Mouse (Mus musculus) adrenal gland, postnatal 14 days (tissue): ENCODE measurements at regions not wholly inside any gene's neighbourhood (a gene's known extent, or its start where the extent isn't known, plus 50 kb on each side); places are given as distances from the start of the nearest gene placed in this dataset.
"Not testable (repeated sequence)": the region's sequence is repeated elsewhere in the genome, so short reads cannot be mapped to it uniquely, and the experiment has no call there.

Experiments
- DNase-seq: peaks from one replicate; pipeline ENCODE4 v3.0.0; 2021; ENCODE audit warnings: mixed read lengths

DNA sequence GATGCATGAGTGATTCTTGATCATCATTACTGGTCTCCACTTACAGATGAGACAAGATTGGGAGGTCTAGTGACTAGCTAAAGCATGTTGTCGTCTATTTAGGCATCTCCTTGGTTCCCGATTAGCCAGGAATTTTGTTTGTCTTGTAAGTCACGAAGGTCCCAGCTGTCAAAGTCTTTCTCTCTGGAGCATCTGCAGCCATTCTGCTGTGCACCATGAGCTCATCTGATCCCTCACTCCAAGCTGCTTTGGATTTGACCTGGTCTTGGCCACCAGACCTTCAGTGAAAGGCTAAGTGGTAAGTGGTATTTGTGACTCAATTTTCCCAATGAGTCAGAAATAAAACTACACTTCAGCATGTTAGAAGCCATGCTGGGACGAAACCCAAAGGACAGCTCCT, 53.3 kb upstream of the Creb5 start:
- DNase-seq: no peak

DNA sequence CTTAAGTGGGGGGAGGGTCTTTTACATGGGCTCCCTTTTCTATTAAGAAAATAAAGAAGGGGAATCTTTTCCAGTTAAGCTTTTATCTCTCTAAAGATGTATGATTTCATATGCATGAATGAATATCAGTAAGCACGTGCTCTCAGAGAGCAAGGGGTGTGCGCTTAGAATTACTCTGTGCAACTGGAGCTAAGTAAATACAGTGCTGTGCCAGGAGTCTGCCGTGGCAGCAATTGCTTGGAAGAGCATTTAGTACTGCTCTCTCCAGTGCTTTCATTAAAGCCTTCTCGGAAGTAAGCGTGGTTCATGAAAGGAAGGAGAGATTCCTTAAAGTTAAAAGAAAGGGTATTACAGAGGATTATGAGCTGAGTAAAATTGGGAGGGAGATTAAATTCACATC, 54.5 kb upstream of the Creb5 start:
- DNase-seq: no peak

DNA sequence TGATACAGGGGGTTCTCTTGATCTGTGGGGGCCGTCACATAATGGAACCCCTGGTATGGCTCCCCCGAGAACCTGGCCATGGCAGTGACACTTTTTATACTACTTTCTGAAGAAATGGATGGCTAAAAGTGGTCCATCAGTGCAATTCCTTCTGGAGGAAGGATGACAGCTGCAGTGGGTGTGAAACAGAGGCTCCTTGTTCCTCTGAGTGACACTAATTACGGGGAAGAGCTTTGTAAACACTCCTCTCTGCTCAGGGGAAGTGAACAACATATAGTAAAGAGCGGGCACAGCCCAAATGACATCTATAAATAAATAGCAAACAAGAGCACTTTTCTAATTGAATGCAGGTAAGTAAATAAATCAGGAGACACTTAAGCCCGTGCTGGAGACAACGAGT, 57.7 kb upstream of the Creb5 start:
- DNase-seq: no peak

DNA sequence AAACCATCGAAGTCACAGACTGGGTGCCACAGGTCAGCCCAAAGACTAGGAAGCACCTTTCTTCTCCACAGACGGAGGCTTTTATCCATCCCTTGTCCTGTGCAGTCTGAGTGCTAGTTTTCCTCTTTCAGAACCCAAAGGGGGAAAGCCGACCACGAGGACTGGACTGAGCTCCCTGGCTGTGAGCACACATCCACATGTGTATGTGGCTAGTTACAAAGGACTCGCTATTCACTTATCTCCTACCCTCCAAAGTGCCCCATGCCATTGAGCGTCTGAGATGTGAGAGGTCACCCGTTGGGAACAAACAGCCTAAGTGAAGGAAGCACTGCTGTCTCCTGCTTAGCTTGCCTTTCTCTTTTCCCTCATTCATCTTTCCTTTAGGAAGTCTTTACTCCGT, 65.0 kb upstream of the Creb5 start:
- no peak for DNase-seq

DNA sequence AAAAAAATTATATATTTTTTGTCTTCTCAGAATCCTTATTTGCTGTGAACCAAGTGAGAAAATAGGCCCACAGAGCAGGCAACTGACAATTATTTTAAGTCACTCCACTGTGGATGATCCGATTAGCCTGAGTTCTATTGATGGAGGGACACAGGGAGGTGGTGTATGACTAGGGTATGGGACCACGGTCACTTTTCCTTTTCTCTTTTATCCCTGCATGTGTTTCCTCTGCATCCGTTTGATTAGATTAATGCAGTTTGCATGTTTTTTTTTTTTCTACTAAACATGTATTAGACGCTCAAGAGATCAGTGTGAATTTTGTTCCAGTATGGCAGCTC, 65.4 kb upstream of the Creb5 start:
- no peak for DNase-seq

DNA sequence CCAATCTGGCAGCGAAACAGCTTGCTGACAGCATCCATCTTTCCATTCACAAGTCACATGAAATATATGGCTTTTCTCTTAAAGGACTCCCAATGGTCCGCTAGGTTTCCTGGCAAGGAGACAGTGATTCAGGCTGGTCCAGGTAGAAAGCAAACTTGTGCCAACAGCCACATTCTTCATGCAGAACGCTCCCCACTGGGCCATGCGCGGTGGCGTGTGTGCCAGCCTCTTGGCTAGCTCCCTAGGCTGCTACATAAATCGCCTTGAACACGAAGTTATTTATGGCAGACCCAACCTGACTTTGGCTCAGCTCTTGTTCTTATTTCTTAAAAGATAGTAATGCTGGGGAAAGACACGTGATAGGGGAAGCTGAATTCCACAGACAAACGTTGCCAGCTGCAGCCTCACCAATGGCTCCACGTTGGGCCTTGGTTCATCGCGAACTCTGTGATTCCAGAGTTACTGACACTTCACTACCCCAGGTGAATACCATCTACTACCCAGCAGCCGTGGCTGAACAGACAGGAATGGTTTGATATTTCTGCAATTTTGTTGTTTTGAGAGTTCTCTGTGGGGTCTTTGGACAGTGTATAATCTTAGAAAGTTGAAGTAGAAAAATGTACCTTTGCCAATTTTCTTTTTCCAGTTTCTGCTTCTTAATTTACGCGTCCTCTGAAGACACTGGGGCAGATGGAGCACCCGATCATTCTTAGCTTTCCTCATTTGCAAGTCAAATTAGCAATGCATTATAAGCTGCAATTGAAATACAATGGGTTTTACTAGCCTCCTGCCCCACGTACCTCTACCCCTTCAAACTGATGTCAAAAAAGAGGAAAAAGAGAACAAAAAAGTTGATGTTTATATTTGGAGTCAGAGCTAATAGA, 66.0 kb upstream of the Creb5 start:
- DNase-seq: peak; percentile 44

DNA sequence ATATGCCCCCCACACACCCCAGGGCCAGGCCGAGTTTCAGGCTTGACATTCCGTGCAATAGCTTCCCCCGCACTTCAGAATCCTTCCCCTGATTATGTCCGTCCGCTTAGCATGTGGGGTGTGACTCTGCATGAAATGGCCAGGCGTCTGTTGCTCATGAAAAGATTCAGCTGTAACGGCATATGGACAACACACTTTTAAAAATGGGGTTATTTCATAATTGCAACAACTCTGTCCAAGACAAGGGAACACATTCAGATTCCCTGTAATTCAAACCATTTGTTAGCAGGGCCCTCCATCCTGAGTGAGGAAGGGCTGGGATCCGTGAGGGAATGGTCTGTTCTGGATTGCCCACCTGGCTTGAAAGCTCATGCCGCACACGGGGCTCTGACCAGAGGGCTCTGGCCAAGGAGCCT, 68.2 kb upstream of the Creb5 start:
- DNase-seq: no peak

DNA sequence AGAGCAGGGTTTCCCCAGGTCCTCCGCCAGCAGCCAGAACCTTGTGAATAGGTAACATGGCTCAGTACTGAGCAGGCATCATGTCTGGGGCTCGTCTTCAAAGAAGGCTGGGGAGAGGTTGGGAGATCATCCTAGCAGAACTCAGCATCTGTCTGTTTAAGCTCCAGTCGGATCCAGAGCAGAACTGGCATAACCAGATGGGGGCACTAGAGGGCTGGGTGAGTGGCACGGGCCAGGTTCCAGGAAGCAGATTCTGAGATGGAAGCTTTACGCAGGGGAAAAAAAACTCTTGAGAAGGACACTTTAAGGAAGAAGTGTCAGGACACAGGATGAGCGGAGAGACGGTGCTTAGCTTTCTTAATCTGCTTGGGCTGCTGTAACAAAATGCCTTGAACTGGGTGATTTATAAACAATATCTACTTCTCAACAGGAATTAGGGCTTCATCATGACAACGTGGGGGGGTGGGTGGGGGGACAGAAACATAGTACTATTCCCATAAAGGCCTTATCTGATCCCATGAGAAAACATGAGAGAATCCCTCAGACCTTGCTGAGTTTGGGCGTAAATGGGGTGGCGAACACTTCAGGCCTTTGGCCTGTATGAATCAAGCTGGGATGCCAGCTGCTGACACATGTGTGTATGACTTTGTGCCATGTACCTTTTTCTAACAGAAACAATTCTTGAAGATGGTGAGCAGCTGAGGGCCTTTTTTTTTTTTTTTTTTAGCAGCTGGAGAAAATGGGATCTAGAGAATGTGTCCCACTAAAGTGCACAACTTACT, 69.6 kb upstream of the Creb5 start:
- peak; percentile 73 for DNase-seq

DNA sequence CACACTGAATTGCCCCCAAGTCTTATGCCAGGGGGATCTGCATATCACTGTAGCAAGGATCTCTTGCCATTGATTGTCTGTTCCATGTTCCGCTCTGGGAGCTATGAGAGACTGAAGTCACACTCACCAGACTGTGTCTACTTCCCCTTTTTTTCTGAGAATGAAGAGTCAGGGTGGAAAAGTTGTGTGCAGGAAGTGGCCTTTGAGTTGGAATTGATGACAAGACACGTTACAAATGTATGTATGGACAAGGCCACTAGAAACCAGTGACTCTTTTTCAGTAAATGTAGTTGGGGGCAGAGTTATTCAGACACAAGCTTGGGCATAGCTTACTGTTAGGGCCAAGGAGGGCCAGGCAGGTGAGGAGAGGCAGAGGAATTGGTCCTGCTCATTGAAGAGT, 70.4 kb upstream of the Creb5 start:
- no peak for DNase-seq

DNA sequence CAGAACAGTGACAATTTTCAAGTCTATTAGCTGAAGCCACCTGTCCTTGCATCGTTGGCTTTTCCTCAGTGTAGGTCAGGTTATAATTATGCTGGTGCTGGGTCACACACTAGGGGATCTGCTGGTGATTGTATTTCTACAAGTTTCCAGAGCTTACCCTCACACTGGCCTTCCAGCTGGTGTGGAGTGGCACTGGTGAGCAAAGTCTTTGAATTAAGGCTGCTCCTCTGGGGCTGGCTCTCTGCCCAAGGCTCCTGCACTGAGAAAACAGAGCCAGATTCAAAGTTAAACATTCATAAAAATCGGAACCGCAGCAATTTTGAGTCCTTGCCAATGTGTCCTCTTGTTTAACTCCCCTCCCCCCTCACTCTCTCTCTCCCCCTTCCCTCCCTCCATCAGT, 75.7 kb upstream of the Creb5 start:
- DNase-seq: peak; percentile 76

DNA sequence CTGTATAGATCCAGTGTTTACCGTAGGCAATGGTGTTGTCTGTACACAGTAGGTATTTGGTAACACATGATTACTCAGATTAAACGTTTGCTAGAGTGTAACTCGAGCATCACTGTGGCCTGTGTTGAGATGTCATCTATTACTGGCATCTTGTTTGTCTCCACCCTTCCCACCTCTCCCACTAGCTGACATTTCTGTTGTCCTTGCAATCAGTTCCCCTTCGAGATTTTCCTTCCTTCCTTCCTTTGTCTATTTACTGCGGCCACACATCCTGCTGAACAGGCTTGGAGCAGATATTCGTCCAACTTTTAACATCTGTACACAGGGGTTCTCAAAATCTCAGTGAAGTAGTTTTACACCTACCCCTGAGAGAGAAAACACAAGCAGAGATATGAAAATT, 77.7 kb upstream of the Creb5 start:
- DNase-seq: no peak

DNA sequence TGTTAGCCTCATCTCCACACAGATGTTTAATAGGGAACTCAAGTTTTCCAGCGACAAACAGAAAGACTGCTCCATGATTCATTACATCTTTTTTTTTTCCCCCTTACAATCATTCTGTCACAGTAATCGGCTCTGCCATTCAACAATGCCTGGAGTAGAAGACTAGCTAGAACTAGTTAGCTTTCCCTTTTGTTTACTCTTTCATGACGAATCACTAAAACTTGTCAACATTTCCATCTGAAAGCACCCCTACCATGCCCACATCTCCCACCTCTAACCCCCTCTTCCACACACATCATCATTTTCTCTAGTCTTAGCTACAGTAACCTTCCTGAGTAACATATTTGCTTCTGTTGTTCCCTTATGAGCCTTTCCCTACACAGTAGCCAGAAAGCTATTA, 78.6 kb upstream of the Creb5 start:
- no peak for DNase-seq

DNA sequence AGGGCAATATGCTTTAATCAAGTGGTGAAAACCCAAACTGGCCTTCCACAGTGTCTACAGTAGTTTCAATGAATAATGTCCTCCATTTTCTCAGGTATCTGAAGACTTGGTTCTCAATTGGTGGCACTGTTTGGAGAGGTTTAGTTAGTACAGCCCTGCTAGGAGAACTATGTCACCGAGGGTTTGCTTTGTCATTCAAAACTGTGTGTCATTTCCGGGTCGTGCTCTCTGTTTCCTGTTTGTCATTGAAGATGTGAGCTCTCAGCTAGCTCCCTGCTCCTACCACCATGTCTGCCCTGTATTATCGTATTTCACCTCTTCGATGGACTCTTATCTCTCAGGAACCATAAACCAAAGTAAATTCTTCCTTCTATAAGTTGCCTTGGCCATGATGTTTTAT, 79.3 kb upstream of the Creb5 start:
- no peak for DNase-seq

DNA sequence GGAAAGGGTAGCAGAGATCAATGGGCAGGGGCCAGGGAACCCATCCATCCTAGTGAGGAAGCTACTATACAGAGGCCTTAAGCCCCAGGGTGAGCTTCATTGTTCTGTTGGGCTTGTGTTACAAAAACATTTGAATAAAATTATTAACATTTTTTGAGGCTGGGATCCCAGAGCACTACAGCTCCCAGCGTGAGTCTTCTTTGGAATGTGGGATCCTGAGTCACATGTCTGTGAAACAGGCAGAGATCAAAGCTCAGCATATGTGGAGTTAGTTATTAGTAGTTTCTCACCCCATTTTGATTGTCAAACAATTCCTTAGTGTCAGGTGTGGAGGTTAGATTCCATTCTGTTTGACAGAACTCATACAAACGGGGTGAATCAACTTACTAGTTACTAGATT, 79.7 kb upstream of the Creb5 start:
- DNase-seq: no peak

DNA sequence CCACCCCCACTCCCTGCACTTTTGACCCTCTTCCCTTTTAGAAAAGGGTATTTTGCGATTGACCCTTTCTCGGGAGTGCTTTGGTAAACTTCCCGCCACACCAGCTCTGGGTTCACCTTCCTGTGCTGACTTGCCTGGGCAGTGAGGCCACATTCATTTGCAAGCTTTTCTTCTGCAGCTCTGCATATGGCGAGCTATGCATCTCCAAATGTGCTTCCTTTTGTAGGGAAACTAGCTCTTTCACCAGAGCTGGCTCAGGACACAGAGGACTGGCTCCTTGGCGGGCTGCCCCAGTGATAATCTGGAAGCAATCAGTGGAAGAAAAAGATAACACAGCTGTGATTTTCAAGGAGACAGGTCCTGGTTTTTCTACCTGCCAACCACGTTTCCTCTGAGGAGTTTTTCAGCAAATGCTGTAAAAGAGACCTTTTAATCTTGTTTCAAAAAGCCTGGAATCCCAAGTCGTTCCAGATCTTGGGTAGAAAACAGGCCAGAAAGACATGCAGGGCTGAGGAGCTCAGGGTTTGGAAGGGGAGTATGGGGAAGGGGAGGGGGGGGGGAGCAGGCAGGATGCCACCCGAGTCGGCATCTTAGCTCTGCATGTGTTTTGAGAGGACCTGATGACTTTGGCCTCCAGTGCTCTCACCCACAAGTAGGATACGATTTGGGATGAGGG, 85.7 kb upstream of the Creb5 start:
- DNase-seq: peak; percentile 16

DNA sequence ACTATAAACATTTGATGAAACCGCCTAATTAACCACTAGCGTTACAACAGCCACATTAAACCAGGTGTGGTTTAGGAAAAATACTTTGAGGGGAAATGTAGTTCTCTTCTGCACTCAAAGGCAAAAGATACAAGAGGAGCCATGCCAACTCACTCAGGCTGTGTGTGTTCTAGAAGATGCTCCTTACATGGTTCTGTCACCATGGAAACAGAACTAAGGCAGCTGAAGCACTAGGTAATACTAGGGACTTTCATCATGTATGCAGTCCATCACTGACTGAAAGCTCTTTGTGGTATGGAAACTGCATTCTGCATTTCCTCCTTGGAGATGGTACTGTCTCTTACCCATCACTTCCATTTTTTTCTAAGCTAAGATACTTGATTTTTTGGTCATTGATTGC, 87.6 kb upstream of the Creb5 start:
- no peak for DNase-seq

DNA sequence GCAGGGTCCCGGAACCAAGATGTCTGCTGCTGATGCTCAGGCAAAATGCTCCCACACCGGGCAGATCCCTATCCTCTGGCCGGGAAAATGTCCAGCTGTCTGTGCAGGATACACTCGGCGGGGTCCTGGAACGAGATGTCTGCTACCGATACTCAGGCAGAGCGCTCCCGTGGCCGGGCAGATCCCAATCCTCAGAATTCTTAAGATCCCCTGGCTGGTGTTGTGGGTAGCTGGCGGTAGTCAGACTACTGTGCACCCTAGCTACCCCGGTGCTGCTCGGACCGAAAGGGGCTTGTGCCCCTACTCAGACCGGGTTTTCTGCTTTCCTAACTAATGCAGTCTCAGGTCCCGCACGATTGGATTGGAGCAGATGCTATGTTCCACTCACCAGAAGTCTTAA, 104.9 kb upstream of the Creb5 start:
- not testable (repeated sequence) for DNase-seq

DNA sequence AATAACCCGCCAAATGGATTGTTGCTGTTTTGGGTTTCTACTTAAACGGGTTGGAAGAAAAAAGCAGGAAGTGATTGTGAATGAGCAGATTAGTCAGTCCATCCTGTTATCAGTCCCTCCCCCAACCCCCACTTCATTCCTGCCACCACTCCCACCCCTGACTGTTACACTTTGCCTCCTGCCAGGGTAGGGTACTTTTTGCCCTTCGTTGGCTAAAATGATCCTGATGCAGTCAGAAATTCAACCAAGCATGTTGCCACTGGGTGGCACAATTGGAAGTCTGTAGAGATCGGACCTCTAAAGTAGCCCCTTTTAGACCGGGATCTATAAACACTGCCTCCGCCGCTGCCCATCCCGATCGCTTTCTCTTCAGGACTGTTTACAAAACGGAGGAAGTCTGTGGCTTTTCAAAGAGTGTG, 96.0 kb upstream of the Jazf1 start:
- peak; percentile 32 for DNase-seq

DNA sequence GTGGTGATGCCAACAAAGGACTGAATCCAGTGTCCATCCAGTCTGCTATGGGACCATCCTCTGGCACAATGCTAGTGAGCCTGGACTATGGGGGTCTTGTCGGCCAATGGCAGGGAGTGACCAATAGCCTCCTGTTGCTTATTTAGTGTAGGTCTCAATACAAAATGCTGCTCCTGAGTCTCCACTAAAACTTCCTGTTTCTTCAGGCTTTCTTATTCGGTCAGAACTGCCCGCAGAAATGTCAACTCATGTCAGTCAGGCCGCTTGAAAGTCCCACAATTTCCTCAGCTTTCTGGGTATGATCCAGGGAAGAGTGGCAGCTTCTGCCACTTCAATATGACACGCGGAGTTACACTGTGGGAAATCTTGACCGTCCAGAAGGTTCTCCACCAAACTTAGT, 94.7 kb upstream of the Jazf1 start:
- no peak for DNase-seq

DNA sequence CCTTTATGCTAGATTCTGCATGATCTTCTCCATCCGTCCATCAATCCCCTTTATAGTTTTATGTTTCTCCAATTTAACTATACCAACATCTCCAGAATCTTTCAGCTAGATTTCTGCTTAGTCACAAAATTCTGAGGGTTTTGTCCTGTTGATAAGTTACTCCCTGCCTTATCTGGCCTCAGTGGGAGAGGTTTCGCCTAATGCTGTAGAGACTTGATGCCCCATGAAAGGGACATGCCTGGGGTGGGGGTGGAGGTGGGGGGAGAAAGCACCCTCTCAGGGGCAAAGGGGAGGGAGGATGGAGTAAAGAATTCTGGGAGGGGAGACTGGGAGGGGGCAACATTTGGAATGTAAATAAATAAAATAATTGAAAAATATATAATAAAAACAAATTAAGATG, 93.2 kb upstream of the Jazf1 start:
- DNase-seq: no peak

DNA sequence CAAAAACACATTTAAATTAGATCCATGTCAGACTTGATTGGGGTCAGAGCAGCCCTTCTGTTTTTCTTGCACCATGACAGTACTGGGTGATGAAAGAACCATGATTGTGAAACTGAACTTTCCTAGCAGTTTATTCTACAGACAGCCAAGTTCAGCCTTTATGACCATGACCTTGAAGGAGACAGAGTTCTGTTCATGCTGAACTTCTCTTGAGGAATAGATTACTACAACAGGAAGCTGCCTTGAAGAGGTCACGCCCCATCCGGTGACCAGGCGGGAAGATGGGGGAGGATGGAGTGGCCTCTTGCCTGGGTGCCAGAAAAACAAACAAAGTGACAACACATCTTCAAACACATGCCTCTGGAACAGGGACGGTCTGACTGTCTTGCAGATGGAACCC, 86.2 kb upstream of the Jazf1 start:
- DNase-seq: peak; percentile 42

DNA sequence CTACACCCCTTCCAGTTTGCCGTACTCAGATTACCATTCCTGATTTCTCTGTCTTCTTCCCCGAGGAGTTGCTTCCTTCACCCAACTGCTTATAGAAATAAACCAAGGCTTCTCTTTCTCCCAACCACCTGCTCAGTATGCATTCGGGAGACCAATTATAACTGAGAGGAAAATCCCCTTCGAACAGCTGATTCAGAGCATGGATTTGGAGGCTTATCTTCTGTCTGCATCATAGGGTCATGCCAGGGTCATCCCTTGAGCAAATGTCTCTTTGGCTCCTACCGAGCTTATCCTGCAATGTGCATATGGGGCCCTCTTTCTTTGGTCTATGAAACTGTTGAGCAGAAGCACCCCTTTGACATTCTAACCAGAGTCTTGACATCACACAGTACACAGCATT, 79.0 kb upstream of the Jazf1 start:
- no peak for DNase-seq

DNA sequence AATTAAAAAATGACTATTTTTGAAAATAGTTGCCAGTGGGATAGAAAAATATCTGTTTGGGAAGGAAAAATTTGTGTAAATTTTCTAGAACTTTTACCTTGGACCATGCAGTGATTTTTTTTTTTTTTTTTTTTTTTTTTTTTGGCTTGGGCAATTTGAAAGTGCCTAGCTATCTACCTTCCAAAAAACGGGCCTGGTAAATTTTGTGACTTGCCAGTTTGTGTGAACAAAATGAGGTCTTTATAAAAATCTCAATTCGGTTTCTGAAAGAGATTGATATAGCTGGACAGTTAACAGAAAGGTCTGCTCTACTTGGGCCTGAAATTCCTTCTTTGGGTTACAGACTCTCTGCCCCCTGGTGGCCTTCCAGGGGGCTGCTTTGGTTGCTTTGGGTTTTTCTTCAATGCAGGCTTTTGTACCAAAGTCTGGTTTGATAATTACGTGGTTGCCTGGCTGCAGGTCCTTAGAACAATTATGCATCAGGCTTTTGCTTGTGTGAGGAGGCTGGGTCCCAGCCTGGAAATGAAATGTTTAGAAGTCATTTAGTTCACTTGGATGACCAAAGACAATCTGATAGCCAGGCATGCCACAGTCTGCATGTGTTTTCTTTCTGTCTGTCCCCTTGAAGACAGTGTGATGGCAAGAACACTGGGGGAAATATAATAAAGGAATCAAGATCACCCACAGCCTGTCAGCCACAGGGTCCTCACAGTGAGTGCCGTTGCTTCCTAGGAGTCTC, 75.6 kb upstream of the Jazf1 start:
- peak; percentile 63 for DNase-seq
